Mouse (Mus musculus) kidney, embryonic 14.5 days (tissue): ENCODE data around the gene 1110008L16Rik. TPM values are rescaled to one million over a fixed set of nuclear protein-coding genes. Genes with fewer than 3 reads are reported as not detected.
"Not testable (repeated sequence)": the region's sequence is repeated elsewhere in the genome, so short reads cannot be mapped to it uniquely, and the experiment has no call there.

Experiments
- ATAC-seq: fragments of 200-750 bp; cut with Nextera tagmentation; 2 replicates; pipeline ENCODE4 v1.8.0; 2017; ENCODE audit warnings: moderate number of reproducible peaks, mild to moderate bottlenecking, moderate TSS enrichment, moderate library complexity; ENCODE audit not compliant: low FRiP score, low TSS enrichment
- H3K27ac ChIP-seq: fragments of 300-500 bp; sonication (generic); 2 replicates; pipeline ENCODE4 v1.5.1; 2014; ENCODE audit warnings: low read depth, mild to moderate bottlenecking, low read length, moderate library complexity, mixed read lengths
- H3K27me3 ChIP-seq: fragments of 300-500 bp; sonication (generic); 2 replicates; pipeline ENCODE4 v1.6.1; 2014; ENCODE audit warnings: mild to moderate bottlenecking, low read length; ENCODE audit not compliant: control insufficient read depth, insufficient read depth
- H3K36me3 ChIP-seq: fragments of 300-500 bp; sonication (generic); 2 replicates; pipeline ENCODE4 v1.6.1; 2014; ENCODE audit warnings: low read length, mixed read lengths; ENCODE audit not compliant: control insufficient read depth, insufficient read depth
- H3K4me1 ChIP-seq: fragments of 300-500 bp; sonication (generic); 2 replicates; pipeline ENCODE4 v1.6.1; 2014; ENCODE audit warnings: low read length, mixed read lengths; ENCODE audit not compliant: control insufficient read depth, insufficient read depth
- H3K4me2 ChIP-seq: fragments of 300-500 bp; sonication (generic); replicated peaks from 2 replicates; pipeline ENCODE4 v1.6.1; 2014; ENCODE audit warnings: low read depth, mild to moderate bottlenecking, low read length
- H3K4me3 ChIP-seq: fragments of 300-500 bp; sonication (generic); 2 replicates; pipeline ENCODE4 v1.5.1; 2014; ENCODE audit warnings: mild to moderate bottlenecking, low read length
- H3K9ac ChIP-seq: fragments of 300-500 bp; sonication (generic); 2 replicates; pipeline ENCODE4 v1.6.1; 2014; ENCODE audit warnings: low read depth, mild to moderate bottlenecking, low read length, moderate library complexity
- H3K9me3 ChIP-seq: fragments of 300-500 bp; sonication (generic); 2 replicates; pipeline ENCODE4 v1.6.1; 2016; ENCODE audit warnings: low read length; ENCODE audit not compliant: control insufficient read depth
- WGBS: fragments of 180-500 bp; shearing (Covaris S2); extraction: QIAGEN DNeasy Blood & Tissue Kit; methylation state at CpG from one replicate; pipeline ENCODE4 v1.1.7; 2014; 5-methylcytosine and 5-hydroxymethylcytosine counted together
- polyA plus RNA-seq: library from polyadenylated mRNA; unstranded; fragments of >200 nt; fragmentation: Nextera tagmentation; extraction: Ambion mirVana; gene quantifications from 2 replicates; pipeline ENCODE4 v1.2.1, GENCODE M21; 2014

1110008L16Rik gene
- polyA plus RNA-seq, 1 experiment from 2014 or later: 17.9 TPM

- Histone ChIP-seq H3K9ac (no peak overlapping the region), H3K4me2 (no peak overlapping the region), H3K27me3 (no peaks in the 10 kb centered on the region), H3K27ac (peak overlapping the region; percentile 31; the same call in 1 of the 2 replicates), H3K36me3 (peaks cover 3% of the 10 kb centered on the region; the same call in 1 of the 2 replicates), H3K9me3 (no peaks in the 10 kb centered on the region), H3K4me3 (no peak overlapping the region), H3K4me1 (no peaks in the 10 kb centered on the region)
- no peak for ATAC-seq
- 84% methylated on average over 18 of the region's 18 CpGs for WGBS
Observed at GRCm38 (mm10) chr12:55321642-55322291, 22.4 kb downstream of the 1110008L16Rik start.

- no peak overlapping the region for H3K4me2 ChIP-seq
- no peak for ATAC-seq
- H3K4me3 ChIP-seq: no peak overlapping the region
- no peak overlapping the region for H3K27ac ChIP-seq
- no peaks in the 10 kb centered on the region for H3K4me1 ChIP-seq
- H3K9ac ChIP-seq: no peak overlapping the region
- WGBS: 95% methylated on average over 7 of the region's 7 CpGs
- no peaks in the 10 kb centered on the region for H3K9me3 ChIP-seq
- no peaks in the 10 kb centered on the region for H3K27me3 ChIP-seq
- 0 out of 2 replicates have a peak, but pooled peaks cover 2% of the 10 kb centered on the region for H3K36me3 ChIP-seq
Observed at GRCm38 (mm10) chr12:55325702-55326101, 26.3 kb downstream of the 1110008L16Rik start.

GRCm38 (mm10) chr12:55328784-55329183 lies 29.4 kb downstream of the 1110008L16Rik start:
- WGBS: 85% methylated on average over 4 of the region's 4 CpGs
- Histone ChIP-seq H3K27ac (no peak overlapping the region), H3K36me3 (0 out of 2 replicates have a peak, but pooled peaks cover 5% of the 10 kb centered on the region), H3K9ac (no peak overlapping the region), H3K4me1 (no peaks in the 10 kb centered on the region), H3K9me3 (no peaks in the 10 kb centered on the region), H3K4me3 (no peak overlapping the region), H3K27me3 (no peaks in the 10 kb centered on the region), H3K4me2 (no peak overlapping the region)
- no peak for ATAC-seq

- Histone ChIP-seq H3K4me1 (no peaks in the 10 kb centered on the region), H3K4me3 (no peak overlapping the region), H3K27ac (no peak overlapping the region), H3K9ac (no peak overlapping the region), H3K4me2 (no peak overlapping the region), H3K36me3 (0 out of 2 replicates have a peak, but pooled peaks cover 5% of the 10 kb centered on the region), H3K27me3 (no peaks in the 10 kb centered on the region), H3K9me3 (no peaks in the 10 kb centered on the region)
- ATAC-seq: no peak
- WGBS: 94% methylated on average over 7 of the region's 7 CpGs
Observed at GRCm38 (mm10) chr12:55329351-55329750, 30.0 kb downstream of the 1110008L16Rik start.

DNA sequence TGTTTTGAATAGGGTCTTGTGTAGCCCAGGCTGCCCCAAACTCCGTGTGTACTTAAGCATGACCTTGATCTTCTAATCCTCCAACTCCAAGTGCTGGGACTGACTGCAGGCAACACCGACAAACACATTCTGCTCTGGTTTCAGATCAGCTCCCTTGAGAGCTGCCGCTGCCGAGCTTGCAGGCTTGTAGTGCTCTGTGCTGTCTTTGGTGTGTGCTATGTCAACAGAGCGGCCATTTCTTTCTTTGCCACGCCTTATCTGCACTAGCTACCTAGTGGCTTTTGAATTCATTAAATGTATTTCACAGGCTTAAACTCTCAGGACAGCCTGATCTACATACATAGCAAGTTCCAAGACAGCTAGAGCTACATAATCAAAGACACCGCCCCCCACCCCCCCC lies 34.3 kb downstream of the 1110008L16Rik start:
- WGBS: 92% methylated on average over 7 of the region's 7 CpGs
- Histone ChIP-seq H3K27ac (no peak overlapping the region), H3K4me3 (no peak overlapping the region), H3K27me3 (no peaks in the 10 kb centered on the region), H3K4me1 (no peaks in the 10 kb centered on the region), H3K9ac (no peak overlapping the region), H3K4me2 (no peak overlapping the region), H3K9me3 (no peaks in the 10 kb centered on the region), H3K36me3 (0 out of 2 replicates have a peak, but pooled peaks cover 5% of the 10 kb centered on the region)
- no peak for ATAC-seq

GRCm38 (mm10) chr12:55338490-55338889 lies 39.1 kb downstream of the 1110008L16Rik start:
- not testable (repeated sequence) for H3K9me3 ChIP-seq, H3K4me2 ChIP-seq, H3K36me3 ChIP-seq, H3K9ac ChIP-seq, H3K27me3 ChIP-seq, H3K27ac ChIP-seq, H3K4me1 ChIP-seq, ATAC-seq, H3K4me3 ChIP-seq
- 90% methylated on average over 1 of the region's 2 CpGs for WGBS

GRCm38 (mm10) chr12:55343045-55343444 lies 43.7 kb downstream of the 1110008L16Rik start:
- H3K27ac ChIP-seq: not testable (repeated sequence)

DNA sequence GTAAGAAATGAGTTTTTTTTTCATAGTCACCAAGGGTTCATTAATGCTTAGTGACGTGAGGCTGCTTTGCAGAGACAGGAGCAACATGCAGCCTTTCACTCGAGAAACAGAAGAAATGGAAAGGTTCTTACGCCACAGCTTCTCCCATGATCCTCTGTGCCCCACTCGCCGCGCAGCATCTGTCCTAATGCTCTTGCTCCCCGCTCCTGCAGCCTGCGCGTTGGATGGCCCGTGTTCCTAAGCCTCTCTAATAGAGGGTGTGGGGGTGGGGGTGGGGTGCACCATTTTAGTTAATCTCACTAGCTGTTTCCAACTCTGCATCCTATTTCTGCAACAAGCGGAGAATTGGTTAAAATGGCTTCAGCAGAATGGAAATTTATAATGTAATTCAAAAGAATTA lies 44.6 kb downstream of the 1110008L16Rik start:
- Histone ChIP-seq H3K27me3 (no peaks in the 10 kb centered on the region), H3K36me3 (no peaks in the 10 kb centered on the region), H3K4me1 (no peaks in the 10 kb centered on the region), H3K4me2 (no peak overlapping the region), H3K9ac (no peak overlapping the region), H3K9me3 (no peaks in the 10 kb centered on the region), H3K4me3 (no peak overlapping the region), H3K27ac (no peak overlapping the region)
- no peak for ATAC-seq
- 85% methylated on average over 11 of the region's 11 CpGs for whole genome bisulfite sequencing

More at GRCm38 (mm10) chr12:55343045-55343444, 43.7 kb downstream of the 1110008L16Rik start:
- not testable (repeated sequence) for H3K9me3 ChIP-seq, H3K4me2 ChIP-seq, ATAC-seq, H3K27me3 ChIP-seq, H3K4me1 ChIP-seq, H3K9ac ChIP-seq, H3K36me3 ChIP-seq, H3K4me3 ChIP-seq
- 74% methylated on average over 1 of the region's 1 CpGs for WGBS

GRCm38 (mm10) chr12:55344583-55344982 lies 45.2 kb downstream of the 1110008L16Rik start:
- Histone ChIP-seq H3K36me3 (no peaks in the 10 kb centered on the region), H3K9me3 (no peaks in the 10 kb centered on the region), H3K4me2 (no peak overlapping the region), H3K4me1 (no peaks in the 10 kb centered on the region), H3K9ac (no peak overlapping the region), H3K27ac (no peak overlapping the region), H3K4me3 (no peak overlapping the region), H3K27me3 (no peaks in the 10 kb centered on the region)
- 77% methylated on average over 13 of the region's 13 CpGs for WGBS
- ATAC-seq: no peak
